13 mouse cellular contexts compared by ENCODE assay signal in genomic region chr11:119839411-119840342, GRCm38 (mm10).
DNase-seq lines count a peak whose midpoint lies in the region; ATAC-seq and TF ChIP-seq lines count a peak whose summit lies in the region.
"Had no signal": no experiment of that assay in that cellular context is flagged by ENCODE, and none has a peak within 500 bp of the region (broad histone marks: within the 10 kb centered on the region; RNA-seq: fewer than 3 reads in every experiment).

No protein-coding gene starts in this region.

- no peaks in the 10 kb centered on the region for H3K27me3 ChIP-seq in hindbrain, postnatal 0 days (ENCODE audit: insufficient read depth, low read length)
- H3K27me3 ChIP-seq: heart, embryonic 12.5 days had no signal

- peak; percentile 55 for TF ChIP-seq CTCF in layer of hippocampus, adult 2 months (conservative IDR thresholded peaks at IDR 0.05)
- TF ChIP-seq CTCF in brain, embryonic 14.5 days (IDR thresholded peaks at IDR 0.05; ENCODE audit: borderline replicate concordance, extremely low read depth, insufficient read depth, insufficient read length) = peak; percentile 10; the same call in 1 of the 2 replicates
- TF ChIP-seq CTCF in hindbrain, postnatal 0 days (IDR thresholded peaks at IDR 0.05; ENCODE audit: low read depth) = peak; percentile 62

- no peak for TF ChIP-seq POLR2A in brain, embryonic 14.5 days (IDR thresholded peaks at IDR 0.05; ENCODE audit: borderline replicate concordance, extremely low read depth, insufficient read depth, insufficient read length, poor library complexity, severe bottlenecking)

- WGBS in hindbrain, postnatal 0 days = 73% methylated on average over 10 of the region's 10 CpGs

- H3K27ac ChIP-seq in layer of hippocampus, adult 2 months = no peak overlapping the region; the same call in 1 of the 2 replicates
- no peak overlapping the region for H3K27ac ChIP-seq in hindbrain, postnatal 0 days

- H3K4me1 ChIP-seq in hindbrain, postnatal 0 days (ENCODE audit: insufficient read depth, low read length) = no peaks in the 10 kb centered on the region

- no peak overlapping the region for H3K9ac ChIP-seq in hindbrain, postnatal 0 days (replicated peaks; ENCODE audit: low read length)
- H3K9ac ChIP-seq: heart, embryonic 12.5 days had no signal

- DNase-seq in cerebellum, adult 11-12 months = peak; percentile 75
- no peak for DNase-seq in cerebellum, adult 11 months
- no peak for DNase-seq in layer of hippocampus, adult 2 months (ENCODE audit: low spot score in 2 of 2)
- no peak for DNase-seq in layer of hippocampus, adult 9-10 months (ENCODE audit: low spot score)
- no peak for DNase-seq in brain, embryonic 14.5 days (ENCODE audit: low read depth)
- no peak for DNase-seq in hindbrain, postnatal 0 days (ENCODE audit: low spot score)
- DNase-seq in kidney, postnatal 10 days = no peak
- DNase-seq in right cerebral cortex, postnatal 14 days = no peak
- DNase-seq: kidney, adult 18-20 months; layer of hippocampus, postnatal 36 days; spleen, adult 18-20 months had no signal

- ATAC-seq in hindbrain, postnatal 0 days = no peak

- H3K4me3 ChIP-seq in layer of hippocampus, adult 2 months = no peak overlapping the region
- H3K4me3 ChIP-seq in hindbrain, postnatal 0 days (ENCODE audit: low read length) = no peak overlapping the region
- H3K4me3 ChIP-seq: heart, embryonic 12.5 days had no signal

- peaks cover 17% of the 10 kb centered on the region; the same call in 1 of the 2 replicates for H3K36me3 ChIP-seq in hindbrain, postnatal 0 days (ENCODE audit: insufficient read depth, low read length)

- no peaks in the 10 kb centered on the region for H3K9me3 ChIP-seq in hindbrain, postnatal 0 days (ENCODE audit: low read length)
- H3K9me3 ChIP-seq: heart, embryonic 12.5 days had no signal

- H3K4me2 ChIP-seq in hindbrain, postnatal 0 days (ENCODE audit: low read depth, low read length) = no peak overlapping the region
- H3K4me2 ChIP-seq: heart, embryonic 12.5 days; liver, embryonic 11.5 days had no signal

Comparison
In these comparisons a context has a peak if more than half of its experiments do, and no peak if none do; other contexts are left out.
1. CTCF ChIP-seq: peak in every context shown above with its lines; median percentile 62 in hindbrain, postnatal 0 days; 55 in layer of hippocampus, adult 2 months; 10 in brain, embryonic 14.5 days.